Mouse (Mus musculus) heart, embryonic 13.5 days (tissue): ENCODE results near the gene Cadm1. TPM values are rescaled to one million over a fixed set of nuclear protein-coding genes. Genes with fewer than 3 reads are reported as not detected.

ENCODE experiments used
- ATAC-seq: fragments of 200-750 bp; cut with Nextera tagmentation; 2 replicates; pipeline ENCODE4 v1.8.0; 2017; ENCODE audit warnings: moderate TSS enrichment; ENCODE audit not compliant: insufficient number of reproducible peaks, low FRiP score, low TSS enrichment; ENCODE audit errors: extremely low read depth
- H3K27ac ChIP-seq: fragments of 300-500 bp; sonication (generic); replicated peaks from 2 replicates; pipeline ENCODE4 v1.5.1; 2015; ENCODE audit warnings: moderate library complexity, mild to moderate bottlenecking, inconsistent platforms
- H3K27me3 ChIP-seq: fragments of 300-500 bp; sonication (generic); replicated peaks from 2 replicates; pipeline ENCODE4 v1.6.1; 2015; ENCODE audit warnings: mild to moderate bottlenecking, inconsistent platforms
- H3K36me3 ChIP-seq: fragments of 300-500 bp; sonication (generic); 2 replicates; pipeline ENCODE4 v1.6.1; 2015; ENCODE audit warnings: mild to moderate bottlenecking, inconsistent platforms
- H3K4me1 ChIP-seq: fragments of 300-500 bp; sonication (generic); 2 replicates; pipeline ENCODE4 v1.6.1; 2015; ENCODE audit warnings: inconsistent platforms
- H3K4me2 ChIP-seq: fragments of 300-500 bp; sonication (generic); 2 replicates; pipeline ENCODE4 v1.6.1; 2015; ENCODE audit warnings: inconsistent platforms, mild to moderate bottlenecking, moderate library complexity
- H3K4me3 ChIP-seq: fragments of 300-500 bp; sonication (generic); 2 replicates; pipeline ENCODE4 v1.5.1; 2015; ENCODE audit warnings: moderate library complexity, mild to moderate bottlenecking, inconsistent platforms
- H3K9ac ChIP-seq: fragments of 300-500 bp; sonication (generic); 2 replicates; pipeline ENCODE4 v1.6.1; 2015; ENCODE audit warnings: inconsistent platforms, mild to moderate bottlenecking, moderate library complexity
- H3K9me3 ChIP-seq: fragments of 300-500 bp; sonication (generic); 2 replicates; pipeline ENCODE4 v1.6.1; 2016; ENCODE audit warnings: inconsistent platforms
- WGBS: fragments of 180-500 bp; shearing (Covaris S2); methylation state at CpG from one replicate; pipeline ENCODE4 v1.1.7; 2015; ENCODE audit warnings: mixed read lengths; 5-methylcytosine and 5-hydroxymethylcytosine counted together
- polyA plus RNA-seq: library from polyadenylated mRNA; unstranded; fragments of >200 nt; fragmentation: Nextera tagmentation; extraction: Ambion mirVana; gene quantifications from 2 replicates; pipeline ENCODE4 v1.2.1, GENCODE M21; 2015

The Cadm1 gene
- polyA plus RNA-seq, 1 experiment from 2014 or later, result 16.0 TPM

DNA sequence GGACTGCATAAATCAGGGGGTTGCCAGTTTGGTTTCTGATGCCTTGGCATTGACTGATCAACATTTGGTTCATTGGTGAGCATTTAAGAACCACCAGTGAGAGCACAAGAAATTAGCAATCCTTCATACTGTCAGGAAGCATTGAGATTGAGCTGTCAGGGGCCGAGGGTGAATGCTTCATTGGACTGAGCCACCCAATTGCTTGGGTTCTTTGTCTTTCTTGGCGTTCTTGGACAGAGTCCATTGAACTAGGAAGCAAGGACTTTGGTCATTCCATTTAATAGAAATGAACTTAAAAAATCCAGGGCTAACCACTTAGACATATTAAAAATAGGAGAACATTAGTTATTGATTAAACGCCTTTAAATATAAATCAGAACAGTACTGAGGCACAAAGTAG lies 214.9 kb downstream of the Cadm1 start:
- no peak overlapping the region for H3K4me3 ChIP-seq
- WGBS, result 83% methylated on average over 3 of the region's 3 CpGs
- H3K9me3 ChIP-seq, result no peaks in the 10 kb centered on the region
- no peak for ATAC-seq
- H3K9ac ChIP-seq, result no peak overlapping the region
- no peak overlapping the region for H3K27ac ChIP-seq
- no peaks in the 10 kb centered on the region for H3K27me3 ChIP-seq
- H3K4me1 ChIP-seq, result no peaks in the 10 kb centered on the region
- no peak overlapping the region for H3K4me2 ChIP-seq
- no peaks in the 10 kb centered on the region for H3K36me3 ChIP-seq

DNA sequence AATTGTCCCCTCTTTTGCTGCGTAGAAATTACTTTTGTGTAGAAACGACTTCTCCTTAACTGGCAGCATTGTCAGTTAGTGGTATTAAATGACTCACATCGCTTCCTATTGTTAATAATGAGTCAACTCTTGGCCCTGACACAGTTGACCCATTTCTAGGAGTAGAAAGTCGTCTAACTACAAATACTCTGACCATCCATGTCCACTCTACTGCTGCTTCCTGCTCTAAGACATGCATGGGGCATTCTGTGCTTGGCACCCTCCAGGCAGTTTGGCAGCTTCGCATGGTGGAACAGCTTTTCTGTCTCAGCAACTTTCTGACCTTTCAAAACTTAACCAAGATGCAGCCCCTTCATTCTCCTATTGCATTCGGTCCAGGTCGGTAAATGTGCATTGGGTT lies 215.7 kb downstream of the Cadm1 start:
- H3K4me1 ChIP-seq, result no peaks in the 10 kb centered on the region
- no peaks in the 10 kb centered on the region for H3K36me3 ChIP-seq
- H3K27me3 ChIP-seq, result no peaks in the 10 kb centered on the region
- WGBS, result 82% methylated on average over 7 of the region's 7 CpGs
- H3K27ac ChIP-seq, result no peak overlapping the region
- ATAC-seq, result no peak
- H3K4me2 ChIP-seq, result no peak overlapping the region
- no peak overlapping the region for H3K4me3 ChIP-seq
- no peaks in the 10 kb centered on the region for H3K9me3 ChIP-seq
- H3K9ac ChIP-seq, result no peak overlapping the region

DNA sequence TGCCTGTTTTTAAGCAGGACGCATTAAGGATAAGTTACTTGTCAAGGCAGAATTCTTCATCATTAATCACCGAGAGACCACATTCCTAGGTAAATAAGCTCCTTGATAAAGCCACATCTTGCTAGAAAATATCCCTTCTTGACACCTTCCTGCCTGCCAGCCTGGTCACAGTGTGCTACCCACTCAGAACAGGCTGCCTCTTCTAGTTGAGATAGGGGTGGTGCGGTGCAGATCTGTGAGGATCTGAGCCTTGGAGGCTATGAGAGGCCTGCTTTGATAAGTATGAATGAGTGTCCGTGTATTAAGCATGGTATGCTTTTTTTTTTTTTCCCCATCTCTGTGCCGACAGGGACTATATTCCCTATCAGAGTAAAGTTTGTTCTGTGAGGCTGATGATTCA lies 219.2 kb downstream of the Cadm1 start:
- ATAC-seq, result no peak
- H3K9ac ChIP-seq, result no peak overlapping the region
- no peak overlapping the region for H3K27ac ChIP-seq
- no peaks in the 10 kb centered on the region for H3K36me3 ChIP-seq
- no peaks in the 10 kb centered on the region for H3K9me3 ChIP-seq
- H3K4me2 ChIP-seq, result no peak overlapping the region
- peaks cover 15% of the 10 kb centered on the region for H3K4me1 ChIP-seq
- H3K27me3 ChIP-seq, result 0 out of 2 replicates have a peak, but pooled peaks cover 2% of the 10 kb centered on the region
- WGBS, result 54% methylated on average over 5 of the region's 5 CpGs
- no peak overlapping the region for H3K4me3 ChIP-seq

DNA sequence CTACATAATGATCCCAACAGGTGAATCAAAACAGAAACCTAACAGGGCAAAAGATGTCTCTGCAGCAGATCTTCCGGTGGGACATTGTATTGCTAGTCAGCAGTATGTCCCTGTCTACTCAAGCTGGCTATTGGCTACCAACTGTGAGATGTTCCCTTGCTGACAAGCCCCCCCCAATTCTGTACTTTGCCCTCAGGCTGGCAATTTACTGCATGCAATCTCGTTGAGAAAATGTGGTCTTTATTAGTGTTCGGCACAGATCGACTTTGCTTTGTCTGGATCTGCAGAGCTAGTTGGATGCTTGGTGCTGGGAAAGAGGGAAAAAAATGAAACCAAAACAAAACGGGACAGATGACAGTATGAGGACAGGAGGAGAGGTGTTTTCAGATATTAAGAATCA lies 222.5 kb downstream of the Cadm1 start:
- ATAC-seq, result no peak
- 48% methylated on average over 5 of the region's 5 CpGs for WGBS
- H3K27me3 ChIP-seq, result 0 out of 2 replicates have a peak, but pooled peaks cover 5% of the 10 kb centered on the region
- no peaks in the 10 kb centered on the region for H3K36me3 ChIP-seq
- H3K4me3 ChIP-seq, result no peak overlapping the region
- H3K9me3 ChIP-seq, result no peaks in the 10 kb centered on the region
- H3K4me1 ChIP-seq, result peaks cover 18% of the 10 kb centered on the region
- H3K4me2 ChIP-seq, result peak overlapping the region; percentile 28
- H3K9ac ChIP-seq, result no peak overlapping the region
- no peak overlapping the region for H3K27ac ChIP-seq

DNA sequence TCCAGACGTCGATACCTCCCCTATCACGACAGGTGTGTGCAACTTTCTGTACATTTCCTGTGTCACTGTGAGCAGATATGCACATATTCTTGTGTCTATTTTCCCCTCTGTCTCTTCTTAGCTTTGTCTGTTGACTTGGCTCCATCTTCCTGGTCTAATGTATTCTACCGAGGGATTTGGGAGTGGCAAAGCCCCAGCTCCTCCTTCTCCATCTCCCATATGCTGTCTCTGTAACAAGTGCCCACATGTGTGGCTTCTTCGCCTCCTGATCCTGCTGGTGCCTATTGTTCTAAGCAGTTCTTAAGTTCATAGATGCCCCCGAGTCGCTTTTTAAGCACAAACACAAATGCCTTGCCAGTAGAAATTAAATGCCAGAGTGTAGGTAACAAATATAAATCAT lies 223.2 kb downstream of the Cadm1 start:
- WGBS, result 74% methylated on average over 7 of the region's 7 CpGs
- no peak overlapping the region for H3K4me2 ChIP-seq
- H3K9me3 ChIP-seq, result no peaks in the 10 kb centered on the region

DNA sequence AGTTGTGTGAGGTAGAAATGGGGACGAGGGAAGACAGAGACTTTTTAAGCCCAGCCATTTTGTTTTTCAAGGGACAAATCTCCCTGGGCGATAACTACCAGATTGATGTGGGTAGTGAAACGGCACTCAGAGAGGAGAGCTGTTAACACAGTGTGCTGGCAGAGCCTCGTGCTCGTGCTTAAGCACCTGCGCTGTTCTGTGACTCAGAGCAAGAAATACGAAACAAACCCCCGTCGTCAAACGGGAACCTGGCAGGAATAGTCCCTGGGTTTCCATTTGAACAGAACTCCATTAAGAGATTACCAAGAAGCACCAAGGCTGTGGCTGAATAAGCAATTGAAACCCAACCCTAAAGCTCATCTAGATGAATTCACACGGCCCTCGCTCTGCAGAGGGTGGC lies 225.1 kb downstream of the Cadm1 start:
- H3K4me1 ChIP-seq, result peaks cover 18% of the 10 kb centered on the region
- no peak overlapping the region for H3K4me3 ChIP-seq
- H3K4me2 ChIP-seq, result peak overlapping the region; percentile 43
- H3K9ac ChIP-seq, result no peak overlapping the region
- no peak for ATAC-seq
- no peak overlapping the region for H3K27ac ChIP-seq
- 0 out of 2 replicates have a peak, but pooled peaks cover 10% of the 10 kb centered on the region for H3K27me3 ChIP-seq
- 48% methylated on average over 12 of the region's 12 CpGs for WGBS
- no peaks in the 10 kb centered on the region for H3K36me3 ChIP-seq
- H3K9me3 ChIP-seq, result no peaks in the 10 kb centered on the region

More for the DNA sequence above, 223.2 kb downstream of the Cadm1 start:
- Histone ChIP-seq H3K36me3 (no peaks in the 10 kb centered on the region), H3K9ac (no peak overlapping the region), H3K27ac (no peak overlapping the region), H3K4me3 (no peak overlapping the region), H3K27me3 (0 out of 2 replicates have a peak, but pooled peaks cover 5% of the 10 kb centered on the region), H3K4me1 (peaks cover 18% of the 10 kb centered on the region)
- ATAC-seq, result no peak

DNA sequence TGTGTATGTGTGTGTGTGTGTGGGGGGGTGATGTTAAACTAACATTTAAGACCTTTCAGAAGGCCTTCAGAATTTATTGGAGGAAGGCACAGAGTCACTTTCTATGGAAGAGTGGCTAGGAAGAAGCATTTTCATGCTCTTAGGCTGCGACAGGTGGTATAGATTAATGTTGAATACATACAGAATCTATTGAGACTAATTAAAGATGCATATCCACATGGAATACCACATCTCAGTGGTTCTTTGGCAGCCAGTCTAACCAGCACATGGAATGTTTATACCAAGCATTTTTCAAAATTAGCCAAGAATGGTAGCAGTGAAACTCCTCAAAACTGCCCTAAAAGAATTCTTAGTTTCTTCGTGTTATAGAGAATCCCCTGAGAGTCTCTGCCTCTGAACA lies 227.8 kb downstream of the Cadm1 start:
- WGBS, result 82% methylated on average over 2 of the region's 2 CpGs
- Histone ChIP-seq H3K4me2 (no peak overlapping the region), H3K27me3 (0 out of 2 replicates have a peak, but pooled peaks cover 11% of the 10 kb centered on the region), H3K4me1 (peaks cover 18% of the 10 kb centered on the region), H3K36me3 (no peaks in the 10 kb centered on the region), H3K9ac (no peak overlapping the region), H3K9me3 (no peaks in the 10 kb centered on the region), H3K27ac (no peak overlapping the region), H3K4me3 (no peak overlapping the region)
- no peak for ATAC-seq

DNA sequence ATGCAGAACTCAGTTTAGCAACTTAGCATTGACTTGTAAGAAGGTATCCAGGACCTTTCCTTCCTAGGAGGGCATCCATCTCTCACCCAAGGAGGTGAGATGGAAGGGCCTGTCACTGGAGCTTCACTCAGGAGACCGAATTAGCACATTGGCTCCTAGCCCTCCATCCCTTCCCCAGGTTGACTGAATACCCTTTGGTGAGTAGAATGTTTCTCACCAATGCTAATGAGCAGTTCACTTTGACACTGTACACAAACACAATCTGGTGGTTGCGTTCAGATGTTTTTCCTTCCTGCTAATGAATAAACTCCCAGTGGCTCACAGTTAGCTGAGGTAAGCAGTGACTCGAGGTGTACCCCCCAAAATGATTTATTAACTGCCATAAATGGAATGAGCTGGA lies 228.3 kb downstream of the Cadm1 start:
- Histone ChIP-seq H3K36me3 (no peaks in the 10 kb centered on the region), H3K27me3 (0 out of 2 replicates have a peak, but pooled peaks cover 11% of the 10 kb centered on the region), H3K4me3 (no peak overlapping the region), H3K4me2 (no peak overlapping the region), H3K9ac (no peak overlapping the region), H3K9me3 (no peaks in the 10 kb centered on the region), H3K4me1 (peaks cover 16% of the 10 kb centered on the region), H3K27ac (no peak overlapping the region)
- 66% methylated on average over 3 of the region's 3 CpGs for WGBS
- ATAC-seq, result no peak

DNA sequence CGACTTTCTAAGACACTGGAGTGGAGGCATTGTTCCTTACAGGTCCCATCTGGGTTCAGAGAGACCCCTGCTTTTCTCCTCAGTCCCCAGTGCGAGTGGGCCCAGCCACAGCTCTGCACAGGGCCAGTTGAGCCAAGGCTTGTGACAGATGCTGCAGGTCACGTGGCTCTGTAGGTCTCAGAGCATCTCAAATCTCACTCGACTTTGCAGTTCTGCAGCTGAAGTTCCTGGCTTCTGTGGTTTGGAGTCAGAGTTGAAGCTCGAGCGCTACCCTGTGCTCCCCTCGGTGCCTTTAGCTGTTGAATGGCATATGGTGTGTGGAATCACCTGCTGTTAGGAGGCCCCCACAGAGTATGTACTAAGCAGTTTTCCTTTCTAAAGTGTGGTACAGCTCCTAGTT lies 229.8 kb downstream of the Cadm1 start:
- 0 out of 2 replicates have a peak, but pooled peaks cover 6% of the 10 kb centered on the region for H3K27me3 ChIP-seq
- no peaks in the 10 kb centered on the region for H3K9me3 ChIP-seq
- H3K36me3 ChIP-seq, result no peaks in the 10 kb centered on the region
- H3K4me3 ChIP-seq, result no peak overlapping the region
- no peak for ATAC-seq
- 73% methylated on average over 7 of the region's 7 CpGs for WGBS
- H3K4me2 ChIP-seq, result no peak overlapping the region
- H3K9ac ChIP-seq, result no peak overlapping the region
- H3K4me1 ChIP-seq, result peaks cover 16% of the 10 kb centered on the region
- no peak overlapping the region for H3K27ac ChIP-seq

DNA sequence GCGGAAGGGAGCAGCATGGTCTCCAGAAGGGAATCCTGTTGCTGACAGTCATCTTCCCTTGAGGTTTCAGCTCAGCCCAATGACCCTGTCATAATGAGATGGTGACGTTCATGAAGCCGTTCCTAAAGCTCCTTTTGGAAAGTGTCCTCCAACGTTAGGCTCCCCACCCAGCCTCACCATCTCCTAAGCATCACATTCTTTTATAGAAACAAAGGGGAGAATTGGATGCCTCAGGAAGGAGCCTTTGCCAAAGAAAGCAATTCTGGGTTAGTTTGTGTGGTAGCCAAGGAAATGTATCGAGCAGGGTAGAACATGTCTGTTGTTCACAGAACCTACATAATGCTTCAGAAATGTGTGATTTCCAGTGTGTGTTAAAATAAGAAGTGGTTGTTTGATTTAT lies 231.6 kb downstream of the Cadm1 start:
- no peaks in the 10 kb centered on the region for H3K9me3 ChIP-seq
- no peak overlapping the region for H3K27ac ChIP-seq
- H3K9ac ChIP-seq, result no peak overlapping the region
- H3K27me3 ChIP-seq, result 0 out of 2 replicates have a peak, but pooled peaks cover 6% of the 10 kb centered on the region
- no peak for ATAC-seq
- H3K4me2 ChIP-seq, result no peak overlapping the region
- H3K4me3 ChIP-seq, result no peak overlapping the region
- peaks cover 13% of the 10 kb centered on the region for H3K4me1 ChIP-seq
- H3K36me3 ChIP-seq, result no peaks in the 10 kb centered on the region
- 60% methylated on average over 5 of the region's 5 CpGs for WGBS

DNA sequence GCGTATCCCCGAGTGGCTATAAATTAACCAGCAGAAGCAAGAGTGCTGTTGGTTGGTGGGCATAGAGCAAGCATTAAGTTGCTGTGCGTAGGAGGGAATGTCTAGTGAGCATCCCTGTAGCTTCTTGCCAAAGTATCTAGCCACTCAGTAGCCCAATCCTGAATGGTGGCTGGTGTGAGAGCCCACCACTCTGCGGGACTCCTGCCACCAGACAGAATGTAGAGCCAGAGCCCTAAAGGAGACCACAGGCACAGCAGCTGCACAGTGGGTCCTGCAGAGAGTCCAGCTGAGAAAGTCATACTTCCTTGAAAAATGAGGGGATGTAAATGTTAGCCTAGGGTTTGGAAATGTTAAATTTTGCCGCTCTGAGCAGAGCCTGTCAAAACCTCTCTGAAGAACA lies 232.9 kb downstream of the Cadm1 start:
- ATAC-seq, result no peak
- no peak overlapping the region for H3K4me3 ChIP-seq
- no peak overlapping the region for H3K9ac ChIP-seq
- no peaks in the 10 kb centered on the region for H3K9me3 ChIP-seq
- peaks cover 13% of the 10 kb centered on the region for H3K4me1 ChIP-seq
- H3K27ac ChIP-seq, result no peak overlapping the region
- 0 out of 2 replicates have a peak, but pooled peaks cover 6% of the 10 kb centered on the region for H3K27me3 ChIP-seq
- H3K4me2 ChIP-seq, result no peak overlapping the region
- WGBS, result 74% methylated on average over 5 of the region's 5 CpGs
- no peaks in the 10 kb centered on the region for H3K36me3 ChIP-seq

DNA sequence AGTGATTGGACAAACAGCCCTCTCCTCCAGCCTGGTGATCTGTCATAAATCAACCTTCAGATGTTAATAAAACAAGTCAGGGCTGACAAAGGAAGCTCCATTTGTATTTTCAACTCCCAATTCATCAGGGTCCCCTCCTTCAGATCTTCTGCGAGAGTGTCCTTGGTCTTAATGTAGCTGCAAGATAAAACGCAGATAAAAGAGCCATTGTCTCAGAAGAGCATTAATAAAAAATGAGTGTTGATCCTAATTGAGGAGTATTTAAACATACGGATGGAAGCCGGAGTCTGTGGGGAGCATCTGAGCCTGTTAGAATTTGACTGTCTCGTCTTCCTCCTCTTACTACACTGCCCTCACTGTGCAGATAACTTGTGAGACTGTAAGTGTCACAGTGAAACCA lies 234.9 kb downstream of the Cadm1 start:
- no peak overlapping the region for H3K9ac ChIP-seq
- H3K27me3 ChIP-seq, result 0 out of 2 replicates have a peak, but pooled peaks cover 3% of the 10 kb centered on the region
- H3K36me3 ChIP-seq, result no peaks in the 10 kb centered on the region
- H3K4me1 ChIP-seq, result peaks cover 13% of the 10 kb centered on the region
- no peak for ATAC-seq
- no peak overlapping the region for H3K27ac ChIP-seq
- H3K9me3 ChIP-seq, result no peaks in the 10 kb centered on the region
- 57% methylated on average over 5 of the region's 5 CpGs for WGBS
- no peak overlapping the region for H3K4me2 ChIP-seq
- H3K4me3 ChIP-seq, result no peak overlapping the region
